Mouse (Mus musculus) CD4-positive, CD25-positive, alpha-beta regulatory T cell, adult 2 months (primary cell): ENCODE data around the gene Itpka.
A peak's percentile ranks its signal among the peaks of the same experiment; 100 is the strongest.

Source experiments
- DNase-seq: peaks from one replicate; pipeline ENCODE4 v3.0.0-alpha.2; 2012; ENCODE audit warnings: low read depth, low spot score

The Itpka gene

DNA sequence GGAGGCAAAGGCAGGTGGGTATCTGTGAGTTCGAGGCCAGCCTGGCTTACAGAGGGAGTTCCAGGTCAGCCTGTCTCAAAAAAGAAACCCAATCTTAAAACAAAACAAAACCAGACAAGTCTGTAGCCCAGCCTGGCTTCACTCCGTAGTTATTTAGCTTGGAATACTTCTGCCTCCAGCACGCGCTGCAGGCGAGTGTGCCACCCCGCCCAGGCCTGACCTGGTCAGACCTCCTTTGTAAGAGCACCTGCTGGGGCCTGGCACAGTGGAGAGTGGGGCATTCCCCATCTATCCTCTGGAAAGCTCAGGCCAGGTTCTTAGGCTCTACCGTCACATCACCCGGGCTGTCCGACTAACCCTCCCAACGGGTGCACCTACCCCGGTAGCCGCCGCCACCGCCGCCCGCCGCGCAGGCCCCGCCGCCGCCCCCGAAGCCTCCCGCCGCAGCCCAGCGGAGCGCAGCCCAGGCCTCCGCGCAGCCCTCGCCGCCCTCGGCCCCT lies 15.5 kb downstream of the Itpka start:
- DNase-seq, result peak; percentile 25

DNA sequence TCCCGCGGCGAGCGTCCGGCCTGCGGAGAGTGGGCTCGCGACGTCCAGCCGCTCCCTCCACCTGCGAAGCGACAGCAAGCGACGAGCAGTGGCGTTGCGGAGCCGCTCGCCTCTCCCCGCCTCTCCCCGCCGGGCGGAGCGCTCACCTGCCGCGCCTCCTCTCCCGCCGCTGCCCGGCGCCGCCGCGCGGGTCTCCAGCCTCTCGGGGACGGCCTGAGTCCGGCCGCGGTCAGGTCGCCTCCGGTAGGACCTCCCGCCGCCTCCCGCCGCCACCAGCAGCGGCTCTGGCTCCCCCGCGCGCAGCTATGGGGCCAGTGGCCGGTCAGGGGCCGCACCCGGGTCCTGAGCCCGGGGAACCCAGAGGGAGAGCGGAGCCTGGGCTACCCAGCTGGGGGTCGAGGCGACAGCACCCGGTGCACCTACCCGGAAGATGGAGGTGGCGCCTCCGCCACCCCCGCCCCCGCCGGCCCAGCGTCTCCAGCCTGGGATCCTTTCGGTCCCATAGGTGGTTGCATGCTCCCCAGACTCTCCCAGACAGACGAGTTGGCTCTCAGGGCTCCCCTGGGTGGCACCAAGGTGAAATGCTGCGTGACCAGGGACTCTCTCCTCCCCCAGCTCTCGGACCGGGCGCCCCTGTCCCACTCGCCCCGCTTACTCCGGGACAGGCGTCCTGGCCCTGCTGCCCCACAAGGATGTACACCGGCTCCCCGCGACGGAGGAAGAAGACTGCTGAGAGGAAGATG lies 16.1 kb downstream of the Itpka start:
- peak; percentile 35 for DNase-seq

DNA sequence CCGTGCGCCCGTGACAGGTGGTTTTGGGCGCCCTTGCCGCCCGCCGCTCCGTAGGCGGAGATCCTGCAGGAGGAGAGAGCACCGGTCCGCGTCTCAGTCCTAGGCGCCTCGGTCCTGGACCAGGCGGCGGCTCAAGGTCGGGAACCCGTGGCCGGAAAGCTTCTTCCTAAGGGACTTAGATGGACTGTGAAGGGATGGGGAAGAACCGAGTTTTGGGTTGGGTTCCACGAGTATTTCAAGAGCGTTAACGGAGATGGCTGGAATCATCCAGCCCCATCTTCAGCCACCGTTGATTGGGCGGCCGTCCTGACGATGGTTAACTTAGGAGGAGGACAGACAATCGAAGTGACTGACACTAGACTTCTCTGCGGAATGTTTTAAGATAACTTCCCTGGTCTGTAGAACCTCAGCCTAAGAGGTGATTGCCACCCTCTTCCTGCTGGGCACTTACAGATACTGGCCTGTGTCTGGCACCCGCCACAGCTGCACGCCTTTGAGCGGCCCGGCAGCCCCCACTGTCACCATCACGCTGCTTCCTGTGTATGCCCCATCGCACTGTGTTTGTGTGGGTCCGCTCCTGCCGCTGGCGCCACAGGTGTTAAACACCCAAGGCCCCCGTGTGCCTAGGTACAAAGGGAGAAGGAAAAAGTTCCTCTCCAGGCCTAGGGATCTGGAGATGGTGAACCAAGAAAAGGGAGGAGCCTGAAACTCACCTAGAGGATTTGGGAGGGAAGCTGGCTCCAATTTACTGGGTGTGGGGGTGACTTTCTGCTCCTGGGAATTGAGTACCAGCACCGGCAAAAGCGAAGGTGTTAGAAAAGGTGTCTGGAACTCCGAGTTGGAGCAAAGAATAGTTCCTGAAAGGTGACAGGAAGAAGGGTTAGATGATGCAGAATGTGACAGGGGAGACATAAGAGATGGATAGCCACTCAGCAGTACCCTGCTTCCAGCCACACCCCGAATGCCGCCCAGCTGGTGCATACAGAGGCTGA lies 17.0 kb downstream of the Itpka start:
- DNase-seq, result peak; percentile 24

DNA sequence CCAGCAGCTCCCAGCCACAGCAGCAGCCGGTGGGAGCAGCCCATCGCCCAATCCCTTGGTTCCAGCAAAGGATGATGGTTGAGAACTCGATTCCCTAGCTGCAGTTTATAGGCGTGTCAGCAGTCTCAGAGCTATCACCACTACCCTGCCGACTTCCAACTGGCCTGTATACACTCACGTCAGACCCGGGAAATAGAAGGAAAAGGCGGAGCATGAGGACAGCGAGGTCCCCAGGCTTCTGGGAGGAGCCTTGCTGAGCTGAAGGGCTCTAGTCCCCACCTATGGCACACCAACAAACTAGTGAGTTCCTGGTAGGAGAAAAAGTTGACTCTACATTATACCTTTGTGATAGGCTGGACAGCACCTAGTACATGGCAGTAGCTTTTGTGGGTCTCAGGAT lies 18.1 kb downstream of the Itpka start, which contains the start of gene Ltk:
TSS of gene Ltk (minus strand) at position 181 of the 400 bp plus-strand sequence.
- DNase-seq, result no peak

DNA sequence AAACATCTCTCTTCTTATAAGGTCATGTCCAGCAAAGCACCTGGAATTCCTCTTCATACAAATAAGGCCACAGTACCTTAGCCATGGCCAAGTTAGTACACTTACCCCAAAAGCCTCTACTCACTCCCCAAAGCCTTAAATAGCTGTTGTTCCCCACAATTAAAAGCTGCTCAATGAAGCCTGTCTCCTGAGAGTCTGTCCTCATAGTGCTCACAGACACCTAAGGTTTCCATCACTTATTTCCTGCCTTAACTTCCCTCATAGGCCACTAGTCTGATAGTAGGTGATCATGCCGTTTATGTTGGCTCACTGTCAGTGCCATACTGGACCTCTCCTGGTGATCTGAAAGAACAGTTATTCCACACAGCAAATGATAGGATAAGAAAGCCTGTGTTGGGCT lies 20.1 kb downstream of the Itpka start:
- no peak for DNase-seq

DNA sequence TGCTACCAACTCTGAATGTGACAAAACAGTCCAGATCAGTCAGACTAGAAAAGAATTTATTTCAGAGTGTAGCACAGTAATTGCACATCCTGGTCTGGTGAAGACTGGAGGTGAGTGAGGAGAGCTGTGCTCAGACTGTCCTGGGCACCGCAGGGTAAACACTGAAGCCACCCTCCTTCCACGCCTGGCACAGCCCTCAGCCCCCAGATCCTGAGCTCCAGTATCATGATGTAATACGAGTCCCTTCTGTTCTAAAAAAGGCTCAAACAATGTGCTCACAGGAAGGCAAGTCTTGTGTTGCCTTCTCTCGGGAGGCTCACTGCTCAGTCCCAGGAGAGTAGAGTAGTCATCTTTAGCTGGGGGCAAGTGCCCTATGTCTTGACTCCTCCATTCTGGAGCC lies 21.8 kb downstream of the Itpka start:
- DNase-seq, result no peak

DNA sequence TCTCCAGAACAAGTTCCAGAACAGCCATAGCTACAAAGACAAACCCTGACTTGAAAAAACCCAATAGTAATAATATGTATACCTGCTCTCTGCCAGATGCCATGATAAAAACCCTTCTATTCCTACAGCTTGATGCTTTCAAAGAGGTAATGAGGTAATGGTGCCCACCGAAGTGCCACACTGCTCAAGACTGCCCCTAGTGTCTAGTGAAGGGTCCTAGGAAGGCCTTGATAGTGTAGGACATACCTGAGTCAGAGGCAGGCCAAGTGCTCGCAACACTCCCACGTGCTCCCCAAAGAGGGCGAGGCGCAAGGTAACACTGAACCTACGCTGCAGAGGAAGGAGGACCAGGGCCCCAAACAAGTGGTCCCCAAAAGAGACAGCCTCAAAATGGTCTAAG lies 25.1 kb downstream of the Itpka start:
- peak; percentile 19 for DNase-seq

DNA sequence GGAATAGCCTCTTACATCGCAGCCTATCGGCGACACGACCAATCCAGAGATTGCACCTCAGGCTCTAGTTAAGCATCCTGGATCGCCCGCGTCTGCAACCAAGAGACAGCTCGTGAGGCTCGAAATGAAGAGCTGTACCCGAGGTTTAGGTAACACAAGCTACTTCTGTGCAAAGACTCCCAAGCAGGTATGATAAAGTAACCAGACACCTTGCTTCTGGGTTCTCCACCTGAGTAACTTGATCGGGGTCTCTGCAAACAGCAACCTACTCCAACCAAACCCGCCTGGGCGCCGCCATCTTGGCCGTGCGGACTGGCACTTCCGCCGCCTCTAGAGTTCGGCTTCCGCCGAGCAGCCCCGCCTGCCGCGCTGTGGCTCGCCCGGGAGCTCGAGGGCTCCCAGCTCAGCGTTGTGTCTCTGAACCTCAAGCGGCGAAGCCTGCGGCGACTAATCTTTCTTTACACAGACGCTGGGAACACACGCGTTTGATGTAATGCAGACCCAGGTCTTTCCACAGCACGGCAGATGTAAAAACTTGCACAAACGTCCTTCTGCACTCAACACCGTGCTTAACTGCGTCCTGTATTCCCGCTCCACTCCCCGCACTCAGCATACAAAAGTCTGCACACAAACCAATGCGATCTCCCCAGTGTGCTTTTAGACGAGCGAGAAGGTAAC lies 45.2 kb downstream of the Itpka start, which contains the start of gene Rpap1:
TSS of gene Rpap1 (minus strand) at position 332 of the 678 bp plus-strand sequence.
- peak; percentile 86 for DNase-seq

DNA sequence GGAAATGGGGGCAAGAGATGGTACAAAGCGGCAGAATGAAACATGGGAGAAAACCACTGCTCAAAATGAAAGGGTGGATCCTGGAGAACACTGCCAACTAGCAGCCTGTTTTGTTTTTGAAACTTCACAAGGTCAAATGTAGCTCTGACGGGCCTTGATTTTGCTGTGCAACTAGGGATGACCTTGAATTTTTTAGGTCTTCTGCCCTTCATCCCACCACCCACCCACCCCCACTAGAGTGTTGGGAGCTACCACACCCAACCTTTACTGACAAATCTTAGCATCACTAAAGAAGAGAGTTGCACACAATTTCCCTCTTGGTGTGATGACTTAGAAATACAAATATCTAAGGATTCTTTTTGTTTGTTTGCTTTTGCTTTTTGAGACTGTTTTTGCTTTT lies 47.9 kb downstream of the Itpka start:
- DNase-seq, result no peak

DNA sequence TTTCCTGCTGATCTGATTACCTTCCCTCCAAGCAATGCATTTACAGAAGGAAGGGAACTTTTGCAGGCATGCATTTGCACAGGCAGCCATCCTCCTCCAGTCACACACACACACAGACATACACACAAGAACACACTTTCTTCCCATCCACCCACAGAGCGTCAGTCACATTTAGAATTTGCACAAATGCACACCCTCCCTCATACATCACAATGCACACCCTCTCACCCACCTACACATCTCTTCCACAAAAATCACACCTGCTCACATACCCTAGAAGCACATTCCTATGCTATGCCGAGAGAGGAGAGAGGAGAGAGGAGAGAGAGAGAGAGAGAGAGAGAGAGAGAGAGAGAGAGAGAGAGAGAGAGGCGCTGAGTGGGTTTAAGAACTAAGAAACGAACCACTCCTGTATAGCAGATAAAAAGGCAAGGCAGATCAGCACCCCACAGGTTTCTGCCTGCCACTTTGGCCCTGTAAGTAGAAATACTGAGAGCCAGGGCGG lies 55.2 kb downstream of the Itpka start, which contains the start of gene Tyro3:
TSS of gene Tyro3 (plus strand) at position 455 of the 505 bp plus-strand sequence.
- DNase-seq, result no peak

DNA sequence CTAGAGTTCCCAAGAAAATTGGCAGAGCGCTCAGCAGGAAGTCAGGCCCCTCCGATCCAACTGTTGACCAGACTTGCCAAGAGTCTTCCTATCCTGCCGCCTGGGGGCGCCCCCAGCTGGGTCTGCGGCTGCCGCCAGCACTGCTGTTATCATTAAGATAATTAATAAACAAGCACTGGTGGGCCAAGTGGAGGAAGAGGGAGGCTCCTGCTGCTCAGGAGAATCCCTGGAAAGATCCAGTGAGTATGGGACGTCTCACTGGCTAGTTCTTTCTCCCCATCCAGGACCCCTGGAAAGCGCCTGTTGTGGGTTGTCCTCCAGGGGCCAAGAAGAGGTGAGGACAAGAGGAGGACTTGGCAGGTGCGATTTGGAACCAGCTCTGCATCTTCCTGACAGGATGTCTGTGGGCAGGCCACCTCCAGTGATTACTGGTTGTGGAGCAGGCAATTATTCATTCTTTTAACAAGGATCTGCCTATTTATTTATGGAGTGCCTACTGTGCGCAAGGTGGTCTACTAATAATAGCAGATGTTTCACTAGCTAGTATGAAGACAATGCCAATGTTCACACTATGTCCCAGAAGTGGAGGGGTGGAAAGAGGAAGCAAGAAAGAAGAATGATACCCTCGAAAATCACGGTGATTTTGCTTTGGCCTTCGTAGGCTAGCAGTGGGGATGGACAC lies 56.2 kb downstream of the Itpka start:
- peak; percentile 68 for DNase-seq

DNA sequence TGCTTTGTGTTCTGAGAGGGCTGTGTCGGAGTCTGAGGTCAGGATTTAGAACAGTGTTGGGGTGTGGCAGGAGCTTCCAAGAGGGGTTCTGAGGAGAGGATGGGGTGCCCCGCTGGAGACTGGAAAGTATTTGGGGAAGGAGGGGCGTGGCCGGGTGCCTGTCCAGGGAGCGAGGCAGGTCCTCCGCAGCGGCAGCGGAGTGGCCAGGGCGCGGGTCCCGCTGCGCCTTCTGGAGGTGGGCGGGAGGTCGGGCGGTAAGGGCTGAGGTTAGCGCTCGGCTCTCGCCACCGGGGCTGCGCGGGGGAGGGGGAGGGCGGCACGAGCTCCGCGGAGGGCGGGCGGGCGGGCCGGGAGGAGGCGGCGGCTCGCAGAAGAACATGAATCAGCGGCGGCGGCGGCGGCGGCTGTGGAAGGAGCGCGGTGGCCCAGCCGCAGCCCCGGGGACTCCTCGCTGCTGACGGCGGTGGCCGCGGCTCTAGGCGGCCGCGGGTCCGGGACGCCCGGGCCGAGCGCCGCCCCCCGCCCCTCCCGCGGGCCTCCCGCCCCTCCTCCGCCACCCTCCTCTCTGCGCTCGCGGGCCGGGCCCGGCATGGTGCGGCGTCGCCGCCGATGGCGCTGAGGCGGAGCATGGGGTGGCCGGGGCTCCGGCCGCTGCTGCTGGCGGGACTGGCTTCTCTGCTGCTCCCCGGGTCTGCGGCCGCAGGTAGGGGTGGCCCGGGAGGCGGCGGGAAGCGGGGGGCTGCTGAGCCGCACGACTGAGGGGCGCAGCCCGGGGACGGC lies 57.2 kb downstream of the Itpka start:
- peak; percentile 71 for DNase-seq

DNA sequence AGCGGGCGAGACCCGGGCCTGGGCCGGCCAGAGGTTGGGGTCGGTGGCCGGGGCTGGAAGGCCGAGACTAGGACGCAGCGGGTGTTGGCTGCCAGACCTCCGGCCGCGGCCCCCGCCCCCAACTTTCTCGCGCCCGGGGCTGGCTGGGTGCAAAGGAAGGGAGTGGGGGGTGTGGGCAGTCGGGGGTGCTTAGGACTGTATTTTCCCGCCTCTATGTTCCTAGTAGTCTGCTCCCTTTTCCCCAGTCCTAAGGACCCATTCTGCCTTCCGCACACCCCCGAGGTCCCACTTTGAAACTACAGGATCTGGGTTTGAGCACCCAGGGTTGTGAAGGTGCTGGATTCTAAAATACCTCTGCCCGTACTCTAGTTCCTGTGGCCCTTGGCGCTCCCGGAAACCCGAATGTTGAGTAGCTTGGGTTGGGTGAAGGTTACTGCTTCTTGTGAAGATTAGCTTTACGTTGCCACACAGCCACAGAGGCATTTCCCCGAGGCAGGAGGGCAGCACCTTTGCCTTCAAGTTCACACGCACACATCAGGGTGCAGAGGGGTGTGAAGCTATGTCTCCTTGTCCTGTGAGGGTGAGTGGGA lies 57.9 kb downstream of the Itpka start:
- peak; percentile 62 for DNase-seq
